Mouse (Mus musculus): Measurements from ENCODE around the gene Crim1. TPM values are rescaled to one million over a fixed set of nuclear protein-coding genes. Genes with fewer than 3 reads are reported as not detected.

Crim1 gene
- polyA plus RNA-seq, 1 experiment from 2014 or later: 5.8 TPM

DNA sequence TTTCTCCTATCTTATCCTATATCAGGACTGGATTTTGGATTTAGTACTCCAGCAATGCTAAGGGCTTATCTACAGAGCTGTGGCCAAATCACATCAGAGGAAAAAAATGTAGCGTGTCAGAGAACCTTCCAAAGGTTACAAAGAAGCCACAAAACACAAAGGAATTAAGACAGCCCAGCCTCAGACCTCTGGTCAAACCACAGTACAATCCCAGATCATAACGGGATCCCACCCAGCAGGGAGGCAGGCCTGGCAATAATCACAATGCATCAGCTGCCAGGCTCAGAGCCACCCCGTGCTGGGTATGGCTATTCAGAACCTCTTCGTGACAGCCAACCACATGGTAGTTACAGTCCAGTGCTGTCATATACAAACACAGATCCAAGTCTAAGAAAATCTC, 201.7 kb downstream of the Crim1 start:
- DNase-seq (ENCODE audit: low spot score) (no peak), ATAC-seq (ENCODE audit: low FRiP score) (no peak)
- Histone ChIP-seq H3K9ac (ENCODE audit: low read depth, low read length) (no peak overlapping the region), H3K9me3 (ENCODE audit: control insufficient read depth, low read length) (no peaks in the 10 kb centered on the region), H3K4me3 (ENCODE audit: low read depth, low read length) (no peak overlapping the region), H3K4me2 (replicated peaks; ENCODE audit: low read depth, low read length) (no peak overlapping the region), H3K27ac (ENCODE audit: low read depth, low read length) (no peak overlapping the region), H3K36me3 (ENCODE audit: control insufficient read depth, insufficient read depth, low read length) (no peaks in the 10 kb centered on the region), H3K27me3 (ENCODE audit: control insufficient read depth, insufficient read depth, low read length) (no peaks in the 10 kb centered on the region), H3K4me1 (replicated peaks; ENCODE audit: control insufficient read depth, insufficient read depth, low read length) (no peaks in the 10 kb centered on the region)
- 60% methylated on average over 4 of the region's 4 CpGs for WGBS

DNA sequence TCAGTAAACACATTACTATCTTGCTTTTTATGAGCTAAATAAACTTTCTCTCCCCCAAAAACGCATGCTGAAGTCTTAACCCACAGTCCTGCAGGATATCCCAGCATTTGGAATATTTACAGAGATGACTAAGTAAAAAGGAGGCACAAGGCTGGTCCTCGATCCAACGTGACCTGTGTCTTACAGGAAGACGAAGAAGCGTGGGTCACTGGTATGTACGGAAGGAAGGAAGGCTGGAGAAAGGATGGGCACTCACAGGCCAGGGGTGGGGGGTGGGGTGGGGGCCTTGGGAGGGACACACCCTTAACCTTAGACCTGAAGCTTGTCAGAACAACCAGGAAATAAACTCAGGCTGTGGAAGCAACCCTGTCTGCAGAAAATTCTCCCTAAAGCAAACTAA, 202.1 kb downstream of the Crim1 start:
- no peak for DNase-seq (ENCODE audit: low spot score)
- Histone ChIP-seq H3K9me3 (ENCODE audit: control insufficient read depth, low read length) (no peaks in the 10 kb centered on the region), H3K4me1 (replicated peaks; ENCODE audit: control insufficient read depth, insufficient read depth, low read length) (no peaks in the 10 kb centered on the region), H3K4me2 (replicated peaks; ENCODE audit: low read depth, low read length) (no peak overlapping the region), H3K36me3 (ENCODE audit: control insufficient read depth, insufficient read depth, low read length) (no peaks in the 10 kb centered on the region), H3K4me3 (ENCODE audit: low read depth, low read length) (no peak overlapping the region), H3K9ac (ENCODE audit: low read depth, low read length) (no peak overlapping the region), H3K27ac (ENCODE audit: low read depth, low read length) (no peak overlapping the region), H3K27me3 (ENCODE audit: control insufficient read depth, insufficient read depth, low read length) (no peaks in the 10 kb centered on the region)
- 82% methylated on average over 6 of the region's 6 CpGs for WGBS
- no peak for ATAC-seq (ENCODE audit: low FRiP score)

- WGBS: 81% methylated on average over 4 of the region's 4 CpGs
- no peak overlapping the region for H3K9ac ChIP-seq (ENCODE audit: low read depth, low read length)
- DNase-seq (ENCODE audit: low spot score) (no peak), ATAC-seq (ENCODE audit: low FRiP score) (no peak)
- no peaks in the 10 kb centered on the region for H3K27me3 ChIP-seq (ENCODE audit: control insufficient read depth, insufficient read depth, low read length)
- no peak overlapping the region for H3K4me2 ChIP-seq (replicated peaks; ENCODE audit: low read depth, low read length)
- H3K36me3 ChIP-seq (ENCODE audit: control insufficient read depth, insufficient read depth, low read length): no peaks in the 10 kb centered on the region
- no peak overlapping the region for H3K27ac ChIP-seq (ENCODE audit: low read depth, low read length)
- H3K9me3 ChIP-seq (ENCODE audit: control insufficient read depth, low read length): no peaks in the 10 kb centered on the region
- H3K4me3 ChIP-seq (ENCODE audit: low read depth, low read length): no peak overlapping the region
- H3K4me1 ChIP-seq (replicated peaks; ENCODE audit: control insufficient read depth, insufficient read depth, low read length): no peaks in the 10 kb centered on the region
Measured at GRCm38 (mm10) chr17:78403229-78403628, 203.2 kb downstream of the Crim1 start.

DNA sequence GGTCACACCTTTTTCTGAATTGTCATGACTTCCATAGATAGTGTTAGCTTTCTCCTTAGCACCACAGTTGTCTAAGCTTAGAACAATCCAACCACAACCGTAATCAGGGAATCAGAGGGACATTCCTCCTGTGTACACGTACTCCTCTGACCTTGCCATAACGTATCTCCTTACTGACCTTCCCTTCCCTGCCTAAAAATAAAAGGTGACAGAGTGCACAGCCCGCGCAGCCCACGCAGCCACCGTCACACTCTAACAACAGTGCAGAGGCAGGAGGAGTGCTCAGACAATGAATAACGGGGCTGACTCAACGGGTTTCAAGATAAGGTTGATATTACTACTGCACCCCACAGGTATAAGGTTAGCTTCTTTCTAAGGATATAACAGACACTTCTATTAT, 203.8 kb downstream of the Crim1 start:
- H3K27me3 ChIP-seq (ENCODE audit: control insufficient read depth, insufficient read depth, low read length): no peaks in the 10 kb centered on the region
- no peak overlapping the region for H3K4me3 ChIP-seq (ENCODE audit: low read depth, low read length)
- WGBS: 92% methylated on average over 9 of the region's 9 CpGs
- no peaks in the 10 kb centered on the region for H3K36me3 ChIP-seq (ENCODE audit: control insufficient read depth, insufficient read depth, low read length)
- DNase-seq (ENCODE audit: low spot score): no peak
- H3K27ac ChIP-seq (ENCODE audit: low read depth, low read length): no peak overlapping the region
- no peaks in the 10 kb centered on the region for H3K4me1 ChIP-seq (replicated peaks; ENCODE audit: control insufficient read depth, insufficient read depth, low read length)
- no peak overlapping the region for H3K4me2 ChIP-seq (replicated peaks; ENCODE audit: low read depth, low read length)
- H3K9me3 ChIP-seq (ENCODE audit: control insufficient read depth, low read length): no peaks in the 10 kb centered on the region
- no peak for ATAC-seq (ENCODE audit: low FRiP score)
- no peak overlapping the region for H3K9ac ChIP-seq (ENCODE audit: low read depth, low read length)

DNA sequence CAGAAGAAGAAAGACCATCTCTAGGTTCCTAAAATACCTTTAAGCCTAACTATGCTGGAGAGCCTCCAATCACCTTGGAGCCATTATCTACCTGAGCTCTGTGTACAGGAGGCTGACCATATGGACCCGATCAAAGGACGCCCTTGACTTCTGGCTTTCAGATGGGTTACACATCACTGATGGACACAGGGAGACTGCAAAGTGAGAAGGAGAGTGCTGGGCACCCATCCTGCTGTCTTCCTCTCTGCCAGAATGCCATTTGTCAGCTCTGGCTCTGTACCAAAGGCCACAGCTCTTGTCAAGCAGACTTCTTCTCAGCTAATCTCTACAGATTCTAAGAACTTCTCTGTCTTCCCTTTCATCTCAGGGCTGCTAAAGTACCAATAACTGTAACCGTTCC, 205.3 kb downstream of the Crim1 start:
- ATAC-seq (ENCODE audit: low FRiP score): no peak
- WGBS: 97% methylated on average over 3 of the region's 3 CpGs
- no peak overlapping the region for H3K27ac ChIP-seq (ENCODE audit: low read depth, low read length)
- no peaks in the 10 kb centered on the region for H3K4me1 ChIP-seq (replicated peaks; ENCODE audit: control insufficient read depth, insufficient read depth, low read length)
- no peaks in the 10 kb centered on the region for H3K9me3 ChIP-seq (ENCODE audit: control insufficient read depth, low read length)
- no peak overlapping the region for H3K9ac ChIP-seq (ENCODE audit: low read depth, low read length)
- H3K36me3 ChIP-seq (ENCODE audit: control insufficient read depth, insufficient read depth, low read length): no peaks in the 10 kb centered on the region
- H3K4me2 ChIP-seq (replicated peaks; ENCODE audit: low read depth, low read length): no peak overlapping the region
- no peaks in the 10 kb centered on the region for H3K27me3 ChIP-seq (ENCODE audit: control insufficient read depth, insufficient read depth, low read length)
- DNase-seq (ENCODE audit: low spot score): no peak
- H3K4me3 ChIP-seq (ENCODE audit: low read depth, low read length): no peak overlapping the region

DNA sequence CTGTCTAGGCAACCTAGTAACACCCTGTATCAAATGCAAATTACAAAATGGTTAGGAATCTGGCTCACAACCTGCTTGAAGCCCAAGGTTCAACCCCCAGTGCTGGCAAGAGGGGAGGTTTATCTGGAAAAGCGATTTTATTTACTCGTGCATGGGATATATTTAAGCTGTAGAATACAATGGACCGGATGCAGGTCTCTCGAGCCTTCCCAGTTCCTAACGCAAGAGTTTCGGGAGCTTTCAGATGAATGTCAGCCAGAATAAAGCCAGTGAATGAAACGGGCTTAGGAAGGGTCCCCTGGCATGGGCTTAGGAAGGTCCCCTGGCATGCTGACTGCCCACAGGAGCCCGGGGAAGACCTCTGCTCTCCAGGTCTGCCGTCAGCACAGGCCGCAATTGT, 206.8 kb downstream of the Crim1 start:
- Histone ChIP-seq H3K36me3 (ENCODE audit: control insufficient read depth, insufficient read depth, low read length) (no peaks in the 10 kb centered on the region), H3K27me3 (ENCODE audit: control insufficient read depth, insufficient read depth, low read length) (no peaks in the 10 kb centered on the region), H3K9me3 (ENCODE audit: control insufficient read depth, low read length) (no peaks in the 10 kb centered on the region), H3K9ac (ENCODE audit: low read depth, low read length) (no peak overlapping the region), H3K4me2 (replicated peaks; ENCODE audit: low read depth, low read length) (no peak overlapping the region), H3K4me1 (replicated peaks; ENCODE audit: control insufficient read depth, insufficient read depth, low read length) (no peaks in the 10 kb centered on the region), H3K27ac (ENCODE audit: low read depth, low read length) (no peak overlapping the region), H3K4me3 (ENCODE audit: low read depth, low read length) (no peak overlapping the region)
- ATAC-seq (ENCODE audit: low FRiP score) (no peak), DNase-seq (ENCODE audit: low spot score) (no peak)
- whole genome bisulfite sequencing: 89% methylated on average over 10 of the region's 10 CpGs

DNA sequence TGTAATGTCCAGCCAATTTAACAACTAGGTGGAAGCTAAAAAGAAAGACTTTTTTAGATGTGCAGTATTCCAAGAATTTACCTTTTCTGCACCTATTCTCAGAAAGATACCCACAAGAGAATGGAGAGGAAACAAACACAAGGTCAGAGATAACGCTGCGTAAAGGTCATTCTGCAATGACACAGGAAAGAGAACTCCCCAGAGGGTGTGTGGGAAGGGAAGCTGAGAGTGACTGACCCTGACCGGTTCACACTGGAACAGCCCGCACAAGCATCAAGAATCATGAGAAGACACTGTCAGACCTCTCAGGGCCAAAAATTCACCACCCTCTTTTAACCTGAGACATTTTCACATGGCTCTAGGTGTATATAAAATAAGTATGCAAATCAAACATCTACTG, 207.5 kb downstream of the Crim1 start:
- H3K27me3 ChIP-seq (ENCODE audit: control insufficient read depth, insufficient read depth, low read length): no peaks in the 10 kb centered on the region
- H3K36me3 ChIP-seq (ENCODE audit: control insufficient read depth, insufficient read depth, low read length): no peaks in the 10 kb centered on the region
- ATAC-seq (ENCODE audit: low FRiP score) (no peak; the same call in 1 of the 2 replicates), DNase-seq (ENCODE audit: low spot score) (no peak)
- H3K27ac ChIP-seq (ENCODE audit: low read depth, low read length): no peak overlapping the region
- H3K4me1 ChIP-seq (replicated peaks; ENCODE audit: control insufficient read depth, insufficient read depth, low read length): no peaks in the 10 kb centered on the region
- H3K9me3 ChIP-seq (ENCODE audit: control insufficient read depth, low read length): no peaks in the 10 kb centered on the region
- WGBS: 70% methylated on average over 4 of the region's 4 CpGs
- no peak overlapping the region for H3K4me3 ChIP-seq (ENCODE audit: low read depth, low read length)
- no peak overlapping the region for H3K9ac ChIP-seq (ENCODE audit: low read depth, low read length)
- H3K4me2 ChIP-seq (replicated peaks; ENCODE audit: low read depth, low read length): no peak overlapping the region

- WGBS: 87% methylated on average over 10 of the region's 10 CpGs
- Histone ChIP-seq H3K9me3 (ENCODE audit: control insufficient read depth, low read length) (no peaks in the 10 kb centered on the region), H3K27me3 (ENCODE audit: control insufficient read depth, insufficient read depth, low read length) (no peaks in the 10 kb centered on the region), H3K36me3 (ENCODE audit: control insufficient read depth, insufficient read depth, low read length) (no peaks in the 10 kb centered on the region), H3K27ac (ENCODE audit: low read depth, low read length) (no peak overlapping the region), H3K4me1 (replicated peaks; ENCODE audit: control insufficient read depth, insufficient read depth, low read length) (no peaks in the 10 kb centered on the region), H3K9ac (ENCODE audit: low read depth, low read length) (no peak overlapping the region), H3K4me2 (replicated peaks; ENCODE audit: low read depth, low read length) (no peak overlapping the region), H3K4me3 (ENCODE audit: low read depth, low read length) (no peak overlapping the region)
- ATAC-seq (ENCODE audit: low FRiP score): no peak
- DNase-seq (ENCODE audit: low spot score): no peak
Measured at GRCm38 (mm10) chr17:78408386-78408785, 208.3 kb downstream of the Crim1 start.

DNA sequence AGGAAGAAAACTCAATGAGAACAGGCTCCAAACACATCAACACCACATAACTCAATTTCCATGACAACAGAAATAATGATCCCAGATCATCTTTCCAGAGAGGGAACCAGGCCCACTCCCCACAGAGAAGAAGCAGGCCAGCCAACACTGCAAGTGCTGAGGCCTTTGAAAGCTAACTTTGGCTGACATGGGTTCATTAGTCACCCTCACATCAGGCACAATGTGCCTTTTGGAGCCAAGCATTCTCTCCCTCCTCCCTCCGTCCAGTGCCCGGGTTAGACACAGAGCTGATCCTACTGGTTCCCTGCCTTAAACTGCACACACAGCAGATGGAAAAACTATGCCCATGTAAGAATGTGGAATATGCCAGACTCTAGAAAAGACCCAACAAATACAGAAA, 209.9 kb downstream of the Crim1 start:
- Histone ChIP-seq H3K27me3 (ENCODE audit: control insufficient read depth, insufficient read depth, low read length) (no peaks in the 10 kb centered on the region), H3K4me2 (replicated peaks; ENCODE audit: low read depth, low read length) (no peak overlapping the region), H3K36me3 (ENCODE audit: control insufficient read depth, insufficient read depth, low read length) (no peaks in the 10 kb centered on the region), H3K9ac (ENCODE audit: low read depth, low read length) (no peak overlapping the region), H3K9me3 (ENCODE audit: control insufficient read depth, low read length) (no peaks in the 10 kb centered on the region), H3K27ac (ENCODE audit: low read depth, low read length) (no peak overlapping the region), H3K4me3 (ENCODE audit: low read depth, low read length) (no peak overlapping the region), H3K4me1 (replicated peaks; ENCODE audit: control insufficient read depth, insufficient read depth, low read length) (no peaks in the 10 kb centered on the region)
- peak; percentile 18 for DNase-seq (ENCODE audit: low spot score)
- 17% methylated on average over 2 of the region's 2 CpGs for WGBS
- peak; percentile 74 for ATAC-seq (ENCODE audit: low FRiP score)
